Mouse (Mus musculus) ES-CJ7 (cell line): ENCODE measurements around the gene Rbm15b.

ENCODE experiments used
- DNase-seq: peaks from one replicate; pipeline ENCODE4 v3.0.0; 2011; ENCODE audit warnings: low read depth, low spot score

Gene Rbm15b

DNA sequence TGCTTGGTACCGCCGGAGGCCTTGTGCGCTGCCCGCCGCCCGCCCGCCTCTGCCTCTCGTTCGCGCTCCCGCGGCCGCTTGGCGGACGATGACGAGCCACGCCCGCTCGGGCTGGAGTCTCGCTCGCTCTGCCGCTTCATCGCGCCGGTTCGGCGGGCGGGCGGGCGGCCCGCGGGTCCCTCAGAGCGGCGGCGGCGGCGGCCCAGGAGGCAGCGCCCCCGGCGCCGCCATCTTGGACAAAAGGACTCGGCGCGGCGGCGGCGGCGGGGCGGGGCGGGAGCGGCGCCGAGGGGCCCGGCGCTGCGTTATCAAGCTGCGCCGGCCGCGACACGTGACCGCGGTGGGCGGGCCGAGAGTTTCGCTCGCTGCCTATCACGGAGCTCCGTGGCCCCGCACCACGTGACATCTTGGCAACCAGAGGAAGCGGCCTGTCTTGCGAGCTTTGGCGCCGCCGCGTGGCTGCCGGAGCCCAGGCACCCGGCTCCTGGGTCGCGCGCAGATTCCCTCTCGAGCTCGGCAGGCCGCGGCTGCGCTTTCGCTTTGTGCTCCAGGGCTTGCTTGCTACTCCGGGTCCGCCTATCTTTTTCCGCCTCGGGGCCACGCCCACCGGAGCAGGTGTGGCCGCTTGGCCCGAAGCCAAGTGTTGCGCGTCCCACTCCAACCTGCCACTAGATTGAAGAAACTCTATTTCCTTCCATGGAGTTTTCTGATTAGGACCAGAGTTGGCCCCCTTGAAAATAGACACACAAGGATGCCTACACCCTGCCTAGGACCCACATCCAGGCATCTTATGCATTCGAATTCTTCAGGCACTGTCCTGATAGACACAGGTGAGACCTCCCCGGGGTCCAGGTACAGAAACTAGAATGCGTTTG is at the start of gene Rbm15b:
Gene Rbm15b (minus strand): TSS at position 601 of the 875 bp plus-strand sequence.
- DNase-seq = peak; percentile 98

DNA sequence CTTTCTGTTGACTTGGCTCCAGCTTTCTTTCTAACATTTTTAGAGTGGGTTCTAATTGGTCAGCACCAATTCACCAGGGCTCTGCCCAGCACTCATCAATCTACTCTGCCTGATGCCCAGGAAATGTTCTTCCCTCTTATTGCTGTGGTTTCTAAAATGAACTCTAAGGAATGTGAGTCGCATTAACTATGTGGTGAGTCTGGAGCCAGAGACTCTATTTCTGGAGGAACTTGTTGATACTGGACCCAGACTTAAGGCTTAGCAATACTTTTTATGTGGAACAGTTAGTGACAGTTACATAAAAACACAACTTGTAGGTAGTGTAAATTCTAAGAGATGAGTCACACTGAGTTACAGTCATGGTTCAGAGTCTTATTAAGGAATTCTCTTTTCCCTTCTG is 47.8 kb upstream of the Rbm15b start:
- no peak for DNase-seq

- DNase-seq = no peak
These were observed 27.6 kb upstream of the Rbm15b start for GRCm38 (mm10) chr9:106914878-106915277.

DNA sequence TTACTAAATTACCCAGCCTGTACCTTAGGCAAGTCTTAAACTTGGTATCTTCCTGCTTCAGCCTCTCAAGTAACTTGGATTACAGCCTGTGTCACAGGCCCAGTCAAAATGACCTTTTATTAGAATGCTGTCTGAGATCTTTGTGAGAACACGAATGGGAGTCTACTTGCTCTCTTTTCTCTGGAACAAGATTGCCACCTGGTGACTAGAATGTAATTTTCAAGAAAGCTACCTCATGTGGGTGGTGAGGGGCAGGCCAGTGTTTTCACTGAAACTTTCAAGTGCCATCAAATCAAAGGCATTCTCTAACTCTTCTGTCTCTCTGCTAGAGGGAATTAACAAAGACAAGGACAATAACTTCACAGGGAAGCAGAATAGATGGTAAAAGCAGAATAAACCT is 26.5 kb upstream of the Rbm15b start:
- DNase-seq = no peak

DNA sequence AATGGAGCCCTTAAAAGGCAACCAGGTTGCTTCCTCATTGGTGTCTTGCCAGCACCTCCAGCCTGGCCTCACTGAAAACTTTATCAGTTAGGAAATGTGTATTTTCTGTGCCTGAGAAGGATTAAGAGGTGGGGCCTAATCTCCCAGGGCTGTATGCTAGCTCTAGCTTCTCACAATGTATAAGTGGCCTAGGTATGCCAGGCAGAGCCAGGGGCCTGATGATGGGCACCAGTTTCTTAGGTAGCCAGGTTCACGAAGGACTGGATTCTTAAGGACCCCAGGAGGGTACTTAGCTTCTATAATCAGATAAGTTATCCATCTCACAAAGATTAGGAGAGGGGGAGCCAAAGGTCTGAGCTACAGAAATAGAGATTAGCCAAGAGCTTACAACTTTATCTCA is 24.4 kb upstream of the Rbm15b start:
- DNase-seq = no peak

- no peak for DNase-seq
These were observed 21.5 kb upstream of the Rbm15b start for GRCm38 (mm10) chr9:106908715-106909114.

DNA sequence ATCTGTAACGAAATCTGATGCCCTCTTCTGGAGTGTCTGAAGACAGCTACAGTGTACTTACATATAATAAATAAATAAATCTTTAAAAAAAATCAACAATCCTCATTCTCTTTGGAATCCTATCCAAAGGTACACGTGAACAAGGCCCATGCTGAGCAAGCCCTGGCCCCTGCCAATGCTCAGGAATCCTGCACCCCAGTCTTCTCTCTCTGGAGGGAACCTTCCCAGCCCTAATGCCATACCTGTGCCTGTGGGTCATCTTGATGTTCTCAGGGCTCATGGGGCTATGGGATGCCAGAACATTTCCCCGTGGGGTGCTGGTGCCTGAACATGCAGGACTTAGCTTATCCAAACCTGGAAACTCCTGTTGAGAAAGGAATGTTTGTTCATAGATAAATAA is 20.9 kb upstream of the Rbm15b start:
- no peak for DNase-seq

DNA sequence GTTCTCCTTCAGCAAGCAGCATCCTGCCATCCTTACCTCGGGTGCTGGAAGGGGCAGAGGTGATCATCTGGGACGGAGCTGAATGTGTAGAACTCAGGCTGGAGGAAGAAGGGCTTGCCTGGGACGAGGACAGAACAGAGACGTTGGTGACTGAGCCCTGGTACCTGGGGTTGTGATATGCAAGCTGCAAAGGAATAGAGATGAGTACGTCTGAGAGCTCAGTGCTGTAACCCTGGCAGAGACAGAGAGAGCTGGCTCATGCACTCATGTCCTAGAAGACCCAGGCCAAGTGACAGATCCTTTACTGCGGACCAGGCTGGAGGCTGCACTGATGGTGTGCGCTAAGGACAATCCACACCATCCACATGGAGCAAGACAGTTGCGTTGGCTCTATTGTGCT is 19.4 kb upstream of the Rbm15b start:
- no peak for DNase-seq

DNA sequence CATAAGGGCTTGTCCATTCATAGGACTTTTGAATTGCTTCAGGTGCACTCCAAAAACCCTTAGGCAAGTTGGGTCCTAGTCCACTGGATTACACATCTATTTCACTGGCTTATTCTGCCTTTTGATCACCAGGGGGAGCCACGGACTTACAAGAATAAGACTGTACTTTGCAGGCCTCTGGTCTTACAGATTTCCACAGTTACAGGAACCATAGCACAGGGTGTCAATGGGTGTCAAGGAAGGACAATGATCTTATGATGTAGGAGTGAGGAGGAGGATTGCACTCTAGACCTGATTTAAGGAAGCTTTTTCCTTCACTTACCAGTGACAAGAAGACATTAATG is 16.5 kb upstream of the Rbm15b start:
- DNase-seq = peak; percentile 74

DNA sequence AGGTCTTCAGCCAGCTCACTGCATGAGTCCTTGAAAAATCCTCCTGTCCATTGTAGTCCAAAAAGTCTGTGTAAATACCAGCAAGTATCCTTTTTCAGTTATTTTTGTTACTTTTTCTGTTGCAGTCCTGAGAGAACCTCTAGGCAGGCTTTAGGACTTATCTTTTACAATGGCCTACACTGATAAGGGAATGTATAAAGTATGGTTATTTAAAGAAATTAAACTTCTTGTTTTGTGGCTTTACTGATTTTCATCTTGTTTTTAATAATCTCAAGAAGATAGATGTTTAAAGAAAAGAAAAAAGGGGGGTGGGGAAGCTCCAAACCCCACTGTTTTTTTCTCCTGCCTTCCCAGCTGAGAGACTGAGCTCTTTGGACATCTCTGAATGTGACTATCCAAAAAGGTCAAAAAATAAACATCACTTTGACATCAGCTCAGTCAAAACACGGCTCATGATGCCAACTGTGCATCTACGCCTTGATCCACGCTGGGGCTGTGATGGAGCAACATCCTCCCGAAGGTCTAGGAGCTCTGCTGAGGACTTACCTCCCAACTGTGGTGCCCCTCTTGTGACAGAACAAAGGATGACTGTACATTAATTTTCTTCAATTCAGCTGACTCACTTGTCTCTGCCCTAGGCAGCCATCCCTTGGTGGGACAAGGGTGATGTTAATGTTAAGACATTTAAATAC is 16.0 kb upstream of the Rbm15b start:
- DNase-seq = no peak

DNA sequence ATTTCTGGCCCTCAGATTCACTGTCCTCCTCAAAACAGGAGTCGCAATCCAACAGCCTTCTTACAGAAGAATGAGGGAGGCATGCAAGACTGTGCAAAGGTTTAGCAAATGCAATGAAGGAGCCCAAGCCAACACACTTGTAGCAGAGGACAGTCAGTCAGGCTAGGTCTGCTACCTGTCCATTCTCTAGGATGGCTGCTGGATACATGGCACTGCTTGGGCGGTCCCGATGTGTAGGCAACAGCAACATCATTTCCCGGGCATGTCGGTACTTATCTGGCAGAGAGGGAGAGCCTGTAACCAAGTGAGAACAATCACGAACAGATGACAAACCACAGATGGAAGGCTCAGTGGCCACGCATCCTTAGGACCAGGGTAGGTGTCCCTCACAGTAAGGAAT is 14.4 kb upstream of the Rbm15b start:
- DNase-seq = no peak

GRCm38 (mm10) chr9:106898901-106899300 is 11.7 kb upstream of the Rbm15b start:
- no peak for DNase-seq

- DNase-seq = no peak
These were observed 6.1 kb upstream of the Rbm15b start for GRCm38 (mm10) chr9:106893327-106893726.

DNA sequence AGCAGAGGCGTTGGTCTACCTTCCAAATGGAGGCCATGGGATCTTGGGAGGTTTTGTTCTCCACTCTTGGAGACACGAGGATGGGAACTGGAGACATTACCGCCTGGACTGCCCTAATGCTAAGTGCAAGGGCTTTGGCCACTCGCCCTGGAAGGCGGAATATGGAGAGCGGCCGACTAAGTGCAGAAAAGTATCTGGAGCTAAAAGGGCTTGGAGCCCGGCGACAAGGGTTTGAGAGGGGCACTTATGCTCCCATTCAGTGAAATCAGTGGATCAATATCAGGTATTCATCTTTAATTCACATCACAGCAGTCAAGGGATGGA is 5.3 kb upstream of the Rbm15b start:
- DNase-seq = no peak

GRCm38 (mm10) chr9:106891829-106892551 is 4.8 kb upstream of the Rbm15b start, which contains the start of gene Manf:
Gene Manf (minus strand): TSS chr9:106891979.
- peak; percentile 99 for DNase-seq

- no peak for DNase-seq
These were observed 4.1 kb upstream of the Rbm15b start for GRCm38 (mm10) chr9:106891341-106891741.

- no peak for DNase-seq
These were observed 3.4 kb upstream of the Rbm15b start for GRCm38 (mm10) chr9:106890496-106891240.

GRCm38 (mm10) chr9:106889321-106889720 is 2.1 kb upstream of the Rbm15b start:
- DNase-seq = no peak

DNA sequence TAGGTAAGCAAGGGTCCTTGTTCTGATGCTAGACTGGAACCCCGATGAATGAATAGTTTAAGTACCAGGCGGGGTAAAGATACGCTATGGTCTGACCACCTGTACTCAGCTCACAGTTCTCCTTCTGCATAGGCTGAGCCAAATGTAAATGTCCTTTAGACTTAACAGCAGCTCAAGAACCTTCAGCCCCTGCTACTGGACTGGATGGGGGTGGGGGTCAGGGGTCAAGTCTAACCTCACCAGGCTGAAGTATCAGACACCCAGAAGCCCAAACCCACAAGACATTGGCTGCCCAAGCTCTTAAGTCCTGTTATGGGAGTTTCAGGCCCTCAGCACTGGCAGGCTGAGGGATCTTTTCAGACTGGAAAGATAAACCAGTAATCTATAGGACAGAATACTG is 1.1 kb upstream of the Rbm15b start:
- no peak for DNase-seq

- DNase-seq = no peak
These were observed 1.1 kb downstream of the Rbm15b start for GRCm38 (mm10) chr9:106885901-106886731.
